Mouse (Mus musculus): ENCODE data around the gene Tbx18. TPM values are rescaled to one million over a fixed set of nuclear protein-coding genes. Genes with fewer than 3 reads are reported as not detected.

Gene Tbx18
- total and polyA plus RNA-seq, 3 experiments, result 1.9 to 4.4 (median 4.0) TPM

DNA sequence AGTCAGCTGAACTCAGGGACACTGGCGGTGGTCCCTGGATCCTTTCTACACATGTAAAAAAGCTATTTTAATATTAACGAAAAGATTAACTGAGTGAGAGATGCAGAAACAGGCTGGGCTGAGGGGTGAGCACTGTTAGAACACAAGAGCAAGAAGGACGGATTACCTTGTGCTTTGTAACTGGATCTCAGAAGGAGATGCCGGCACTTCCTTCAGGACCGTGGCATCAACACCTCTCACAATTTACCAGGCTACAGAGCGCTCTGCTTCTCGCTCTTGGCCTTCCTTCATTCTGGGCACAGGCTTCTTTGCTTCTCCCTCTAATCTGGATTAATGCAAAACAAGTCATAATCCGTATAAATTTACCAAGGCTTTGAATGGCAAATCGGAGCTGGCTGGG is 3.6 kb upstream of the Tbx18 start:
- TF ChIP-seq POLR2A (IDR thresholded peaks at IDR 0.05; ENCODE audit: insufficient read depth, low read depth, low read length) (no peak), CTCF (IDR thresholded peaks at IDR 0.05) (no peak), EP300 (IDR thresholded peaks at IDR 0.05; ENCODE audit: insufficient read depth, low read depth, low read length) (no peak)
- DNase-seq, result no peak
- 40% methylated on average over 9 of the region's 9 CpGs for WGBS
- intact Hi-C loops (cut with DNase I), result loop anchor here (10.0 kb wide), 2 partner anchors 110 to 340 kb away; no protein-coding TSS in a partner anchor
- no peaks in the 10 kb centered on the region for H3K79me2 ChIP-seq (replicated peaks; ENCODE audit: control insufficient read depth, insufficient read depth, low read length)
- H3K36me3 ChIP-seq (ENCODE audit: control insufficient read depth, insufficient read depth, low read length), result no peaks in the 10 kb centered on the region; the same call in 1 of the 2 replicates
- H3K4me3 ChIP-seq, result no peak overlapping the region
- no peak overlapping the region for H3K9ac ChIP-seq (ENCODE audit: low read depth, low read length)
- H3K27ac ChIP-seq, result no peak overlapping the region
- peaks cover 20% of the 10 kb centered on the region for H3K27me3 ChIP-seq (ENCODE audit: control insufficient read depth, insufficient read depth, low read length)
- H3K4me1 ChIP-seq (ENCODE audit: control insufficient read depth, insufficient read depth, low read length), result no peaks in the 10 kb centered on the region

DNA sequence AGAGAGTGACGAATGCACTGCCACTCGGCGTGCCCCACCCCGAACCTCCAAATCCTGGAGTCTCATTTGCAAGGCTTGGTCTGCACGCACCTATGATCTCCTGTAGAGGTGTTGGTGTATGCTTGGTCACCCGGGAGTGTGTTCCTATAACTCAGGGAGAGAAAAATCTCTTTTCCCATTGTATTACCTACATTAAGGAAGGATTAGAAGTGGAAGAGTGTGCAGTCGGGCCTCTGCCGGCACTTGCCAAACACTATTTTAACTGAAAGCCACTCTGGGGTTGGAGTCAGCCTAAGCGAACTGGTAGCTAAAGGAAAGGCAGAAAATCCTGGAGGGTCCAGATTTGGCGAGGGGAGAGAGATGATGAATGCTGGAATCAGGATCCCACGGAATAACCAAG is 2.7 kb upstream of the Tbx18 start:
- peaks cover 19% of the 10 kb centered on the region for H3K27me3 ChIP-seq (ENCODE audit: control insufficient read depth, insufficient read depth, low read length)

DNA sequence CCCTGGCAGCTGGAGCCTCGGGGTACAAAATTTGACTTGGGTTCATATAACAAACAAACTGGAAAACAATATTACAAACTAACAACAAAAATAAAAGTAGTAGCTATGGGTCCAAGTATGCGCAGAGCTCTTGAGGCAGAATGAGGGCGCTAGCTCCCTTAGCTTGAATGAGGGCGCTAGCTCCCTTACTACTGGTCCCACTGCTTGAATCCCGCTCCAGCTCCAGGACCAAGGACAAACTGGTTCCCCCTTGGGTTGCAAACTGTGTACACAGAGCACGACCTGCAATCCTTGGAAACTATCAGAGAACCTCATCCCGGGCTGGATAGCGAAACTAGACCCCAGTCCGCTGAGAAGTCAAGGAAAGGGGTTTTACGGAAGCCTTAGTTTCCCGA is 2.2 kb upstream of the Tbx18 start:
- Histone ChIP-seq H3K79me2 (replicated peaks; ENCODE audit: control insufficient read depth, insufficient read depth, low read length) (no peaks in the 10 kb centered on the region), H3K9ac (ENCODE audit: low read depth, low read length) (no peak overlapping the region), H3K27me3 (ENCODE audit: control insufficient read depth, insufficient read depth, low read length) (peaks cover 18% of the 10 kb centered on the region), H3K27ac (peak overlapping the region; percentile 58), H3K4me1 (ENCODE audit: control insufficient read depth, insufficient read depth, low read length) (no peaks in the 10 kb centered on the region), H3K4me3 (no peak overlapping the region), H3K36me3 (ENCODE audit: control insufficient read depth, insufficient read depth, low read length) (no peaks in the 10 kb centered on the region; the same call in 1 of the 2 replicates)
- intact Hi-C loops (cut with DNase I), result loop anchor here (10.0 kb wide), 2 partner anchors 112 to 342 kb away; no protein-coding TSS in a partner anchor
- DNase-seq, result peak in 1 of 2 experiments; percentile 28
- no peak for TF ChIP-seq POLR2A (IDR thresholded peaks at IDR 0.05; ENCODE audit: insufficient read depth, low read depth, low read length)
- no peak for TF ChIP-seq EP300 (IDR thresholded peaks at IDR 0.05; ENCODE audit: insufficient read depth, low read depth, low read length)
- TF ChIP-seq CTCF (IDR thresholded peaks at IDR 0.05), result peak; percentile 25; the same call in 1 of the 2 replicates
- WGBS, result 33% methylated on average over 11 of the region's 11 CpGs

More for the DNA sequence above, 2.7 kb upstream of the Tbx18 start:
- intact Hi-C loops (cut with DNase I), result loop anchor here (10.0 kb wide), 2 partner anchors 111 to 341 kb away; no protein-coding TSS in a partner anchor
- H3K36me3 ChIP-seq (ENCODE audit: control insufficient read depth, insufficient read depth, low read length), result no peaks in the 10 kb centered on the region; the same call in 1 of the 2 replicates
- 21% methylated on average over 11 of the region's 11 CpGs for WGBS
- no peak overlapping the region for H3K27ac ChIP-seq
- H3K9ac ChIP-seq (ENCODE audit: low read depth, low read length), result no peak overlapping the region
- no peak for TF ChIP-seq CTCF (IDR thresholded peaks at IDR 0.05)
- no peak for TF ChIP-seq EP300 (IDR thresholded peaks at IDR 0.05; ENCODE audit: insufficient read depth, low read depth, low read length)
- no peak for TF ChIP-seq POLR2A (IDR thresholded peaks at IDR 0.05; ENCODE audit: insufficient read depth, low read depth, low read length)
- no peaks in the 10 kb centered on the region for H3K79me2 ChIP-seq (replicated peaks; ENCODE audit: control insufficient read depth, insufficient read depth, low read length)
- DNase-seq, result no peak
- no peak overlapping the region for H3K4me3 ChIP-seq
- no peaks in the 10 kb centered on the region for H3K4me1 ChIP-seq (ENCODE audit: control insufficient read depth, insufficient read depth, low read length)

DNA sequence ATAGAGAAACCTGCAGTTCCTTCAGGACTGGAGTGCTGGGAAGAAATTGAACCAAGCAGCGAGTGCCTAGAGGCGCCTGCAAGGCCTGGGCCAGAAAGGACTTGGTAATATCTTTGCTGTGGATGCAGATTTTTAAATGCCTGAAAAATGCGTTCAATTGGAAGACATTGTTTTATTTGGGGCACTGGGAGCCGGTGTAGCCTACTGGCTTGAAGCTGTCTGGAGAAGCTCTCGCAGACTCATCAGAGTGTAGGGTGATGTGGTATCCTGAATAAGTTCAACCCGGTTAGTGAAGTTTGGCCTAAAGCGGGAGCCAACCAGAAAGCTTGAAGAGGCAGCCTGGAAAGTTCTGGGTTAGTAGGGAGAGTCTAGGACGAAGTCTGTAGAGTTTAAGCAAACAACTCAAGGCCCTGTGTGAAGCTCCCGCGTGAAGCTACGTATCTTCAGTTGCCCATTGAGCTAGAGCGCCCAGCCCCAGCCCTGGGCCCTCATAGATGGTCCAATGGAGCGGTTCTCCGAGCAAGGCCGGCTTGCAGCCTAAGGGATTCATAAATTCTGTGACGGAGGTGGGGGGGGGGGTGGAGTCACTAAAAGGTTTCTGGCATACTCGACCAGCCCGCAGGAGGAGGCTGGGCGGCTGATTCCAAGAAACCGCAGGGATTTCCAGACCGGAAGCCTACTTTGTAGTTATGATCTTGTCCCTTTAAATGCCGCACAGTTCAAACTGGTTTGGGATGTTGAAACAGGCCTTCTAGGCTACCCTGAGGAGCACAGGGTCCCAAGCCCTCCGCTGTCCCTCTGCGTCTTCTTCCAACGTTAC is 1.6 kb upstream of the Tbx18 start:
- Histone ChIP-seq H3K4me1 (ENCODE audit: control insufficient read depth, insufficient read depth, low read length) (no peaks in the 10 kb centered on the region), H3K79me2 (replicated peaks; ENCODE audit: control insufficient read depth, insufficient read depth, low read length) (no peaks in the 10 kb centered on the region), H3K4me3 (no peak overlapping the region), H3K27ac (peak overlapping the region; percentile 58), H3K36me3 (ENCODE audit: control insufficient read depth, insufficient read depth, low read length) (no peaks in the 10 kb centered on the region; the same call in 1 of the 2 replicates), H3K9ac (ENCODE audit: low read depth, low read length) (no peak overlapping the region), H3K27me3 (ENCODE audit: control insufficient read depth, insufficient read depth, low read length) (peaks cover 16% of the 10 kb centered on the region)
- WGBS, result 30% methylated on average over 25 of the region's 25 CpGs
- DNase-seq, result peak; percentile 23 to 43
- intact Hi-C loops (cut with DNase I), result loop anchor here (10.0 kb wide), 2 partner anchors 112 to 342 kb away; no protein-coding TSS in a partner anchor
- TF ChIP-seq CTCF (IDR thresholded peaks at IDR 0.05) (no peak), EP300 (IDR thresholded peaks at IDR 0.05; ENCODE audit: insufficient read depth, low read depth, low read length) (no peak)

DNA sequence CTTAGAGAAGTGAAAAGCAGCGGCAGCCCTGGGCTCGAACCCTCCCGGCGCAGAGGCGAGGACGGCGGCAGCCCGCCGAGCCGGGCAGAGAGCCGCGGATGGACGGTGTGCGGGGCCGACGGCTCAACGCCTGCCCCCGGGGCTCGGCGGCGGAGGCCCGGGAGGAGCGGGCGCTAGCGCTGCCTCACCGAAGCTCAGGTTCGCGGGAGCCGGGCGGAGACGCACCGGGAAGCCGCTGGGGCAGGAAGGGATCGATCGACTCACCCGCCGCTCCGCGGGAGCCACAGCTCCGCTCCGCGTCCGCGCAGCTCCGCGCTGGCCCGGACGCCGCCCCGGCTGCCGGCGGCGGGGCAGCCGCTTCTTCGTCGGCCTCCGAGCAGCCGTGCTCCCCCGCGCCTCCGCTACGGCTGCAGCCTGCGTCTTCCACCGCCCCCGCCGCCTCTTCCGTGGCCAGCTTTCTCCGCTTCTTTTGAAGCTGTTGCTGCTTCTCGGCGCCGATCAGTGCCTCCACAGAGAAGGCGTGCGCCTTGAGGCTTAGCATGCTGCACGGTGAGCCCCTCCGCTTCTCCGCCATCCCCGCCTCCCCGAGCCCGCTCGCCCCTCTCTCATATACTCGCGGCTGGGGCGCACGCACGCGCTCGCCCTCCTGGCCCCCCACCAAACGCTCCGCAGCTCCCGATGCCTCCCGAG is 644 bp downstream of the Tbx18 start:
- peaks cover 18% of the 10 kb centered on the region for H3K27me3 ChIP-seq (ENCODE audit: control insufficient read depth, insufficient read depth, low read length)
- H3K4me3 ChIP-seq, result peak overlapping the region; percentile 56
- peak overlapping the region; percentile 83 for H3K9ac ChIP-seq (ENCODE audit: low read depth, low read length)
- no peaks in the 10 kb centered on the region for H3K79me2 ChIP-seq (replicated peaks; ENCODE audit: control insufficient read depth, insufficient read depth, low read length)
- DNase-seq, result peak; percentile 57 to 72
- intact Hi-C loops (cut with DNase I), result loop anchor here (10.0 kb wide), 2 partner anchors 114 to 344 kb away; no protein-coding TSS in a partner anchor
- peak overlapping the region; percentile 73 for H3K27ac ChIP-seq
- no peaks in the 10 kb centered on the region; the same call in 1 of the 2 replicates for H3K36me3 ChIP-seq (ENCODE audit: control insufficient read depth, insufficient read depth, low read length)
- TF ChIP-seq EP300 (IDR thresholded peaks at IDR 0.05; ENCODE audit: insufficient read depth, low read depth, low read length) (no peak), CTCF (IDR thresholded peaks at IDR 0.05) (no peak), POLR2A (IDR thresholded peaks at IDR 0.05; ENCODE audit: insufficient read depth, low read depth, low read length) (no peak)
- under 1% methylated on average over 91 of the region's 91 CpGs for WGBS
- H3K4me1 ChIP-seq (ENCODE audit: control insufficient read depth, insufficient read depth, low read length), result no peaks in the 10 kb centered on the region
